Mouse (Mus musculus) myocyte (in vitro differentiated cells): ENCODE data around the gene Mvd.

Experiments used
- CEBPB ChIP-seq: IDR thresholded peaks from 2 replicates; pipeline ENCODE4 v1.6.1; 2011; ENCODE audit warnings: mild to moderate bottlenecking, moderate library complexity; ENCODE audit not compliant: poor library complexity, insufficient read depth, severe bottlenecking
- E2F4 ChIP-seq: IDR thresholded peaks from one replicate; pipeline ENCODE4 v1.6.1; 2011; ENCODE audit warnings: mild to moderate bottlenecking, control low read depth, moderate library complexity; ENCODE audit not compliant: insufficient read depth
- MAX ChIP-seq: IDR thresholded peaks from one replicate; pipeline ENCODE4 v1.6.1; 2011; ENCODE audit warnings: low read depth, mild to moderate bottlenecking, control low read depth
- POLR2A ChIP-seq: IDR thresholded peaks from one replicate; pipeline ENCODE4 v1.6.1; 2011; ENCODE audit warnings: low read depth, mild to moderate bottlenecking, control low read depth, moderate library complexity; ENCODE audit not compliant: insufficient read length
- POLR2AphosphoS2 ChIP-seq: IDR thresholded peaks from one replicate; pipeline ENCODE4 v1.6.1; 2011; ENCODE audit warnings: low read depth, control low read depth; ENCODE audit not compliant: insufficient read length
- TCF12 ChIP-seq: IDR thresholded peaks from one replicate; pipeline ENCODE4 v1.6.1; 2011; ENCODE audit warnings: mild to moderate bottlenecking, control low read depth; ENCODE audit not compliant: poor library complexity, insufficient read depth, severe bottlenecking
- TCF3 ChIP-seq: IDR thresholded peaks from one replicate; pipeline ENCODE4 v1.6.1; 2011; ENCODE audit warnings: low read depth, control low read depth; ENCODE audit not compliant: insufficient read length
- USF1 ChIP-seq: IDR thresholded peaks from one replicate; pipeline ENCODE4 v1.6.1; 2011; ENCODE audit warnings: low read depth, mild to moderate bottlenecking, control low read depth, moderate library complexity

DNA sequence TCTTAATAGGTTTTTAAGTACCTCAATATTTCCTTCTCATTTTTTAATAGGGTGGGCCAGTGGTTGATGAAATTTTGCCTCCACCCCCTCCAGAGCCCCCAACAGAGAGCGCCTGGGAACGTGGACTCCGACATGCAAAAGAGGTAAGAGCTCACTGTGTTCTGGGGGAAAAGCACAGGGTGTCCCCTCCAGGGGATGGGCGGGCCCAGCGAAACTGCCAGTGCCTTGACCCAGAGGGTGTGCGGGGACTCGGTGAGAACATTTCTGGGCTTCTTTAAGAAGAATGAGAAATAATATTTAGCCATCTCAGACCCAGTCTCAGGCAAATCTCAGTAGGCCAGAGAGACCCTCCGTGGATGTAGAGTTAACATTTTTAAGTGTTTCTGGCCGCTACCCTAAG, 45.0 kb downstream of the Mvd start:
- no peak for TF ChIP-seq TCF3
- TF ChIP-seq POLR2A, result no peak
- TF ChIP-seq MAX, result no peak
- no peak for TF ChIP-seq POLR2AphosphoS2
- TF ChIP-seq USF1, result no peak
- no peak for TF ChIP-seq CEBPB
- TF ChIP-seq TCF12, result no peak
- TF ChIP-seq E2F4, result no peak
